Mouse (Mus musculus) 416B (cell line): ENCODE results near the gene Ren1.
"Not testable (repeated sequence)": the region's sequence is repeated elsewhere in the genome, so short reads cannot be mapped to it uniquely, and the experiment has no call there.

ENCODE experiments used
- DNase-seq: peaks from one replicate; pipeline ENCODE4 v3.0.0; 2011; ENCODE audit warnings: low read depth

Gene Ren1

DNA sequence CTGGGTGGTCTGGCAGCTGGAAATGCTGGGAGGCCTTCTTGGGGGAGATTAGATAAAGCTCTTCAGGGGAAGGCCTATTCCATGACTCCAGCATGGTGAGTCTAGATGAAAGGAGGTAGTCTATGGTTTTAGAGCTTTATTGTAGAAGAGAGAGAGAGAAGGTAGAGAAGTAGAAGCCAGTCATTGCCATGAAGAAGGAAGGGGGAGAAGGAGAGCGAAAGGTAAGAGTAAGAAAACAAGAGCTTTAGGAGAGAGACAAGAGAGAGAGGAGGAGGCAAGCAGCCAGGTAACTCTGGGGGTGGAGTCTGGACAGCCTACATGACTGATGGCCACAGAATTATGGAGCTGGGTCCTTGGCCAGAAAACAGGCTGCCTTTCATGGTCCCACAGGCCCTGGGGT, at the start of gene Ren1:
Ren1 (plus strand) TSS at position 301 of the 400 bp plus-strand sequence.
- no peak for DNase-seq

DNA sequence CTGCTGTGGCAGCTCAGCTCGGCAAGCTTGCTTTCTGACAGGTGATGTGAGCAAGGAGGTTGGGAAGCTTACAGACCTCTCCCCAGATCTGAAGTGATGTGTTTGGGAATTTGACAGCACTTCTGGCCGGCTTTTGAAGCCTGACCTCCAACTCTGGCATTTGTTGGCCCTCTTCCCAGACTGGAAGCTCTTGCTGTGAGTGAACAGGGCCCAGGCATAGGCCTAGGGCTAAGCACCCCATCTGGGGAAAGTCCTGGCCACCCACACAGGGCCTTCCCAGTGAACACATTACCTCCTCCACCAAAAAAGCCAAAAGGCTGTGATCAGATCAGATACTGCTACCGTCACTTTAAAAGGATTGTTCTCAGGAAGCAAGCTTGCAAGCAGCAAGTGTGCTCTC, 47.8 kb upstream of the Ren1 start:
- no peak for DNase-seq

DNA sequence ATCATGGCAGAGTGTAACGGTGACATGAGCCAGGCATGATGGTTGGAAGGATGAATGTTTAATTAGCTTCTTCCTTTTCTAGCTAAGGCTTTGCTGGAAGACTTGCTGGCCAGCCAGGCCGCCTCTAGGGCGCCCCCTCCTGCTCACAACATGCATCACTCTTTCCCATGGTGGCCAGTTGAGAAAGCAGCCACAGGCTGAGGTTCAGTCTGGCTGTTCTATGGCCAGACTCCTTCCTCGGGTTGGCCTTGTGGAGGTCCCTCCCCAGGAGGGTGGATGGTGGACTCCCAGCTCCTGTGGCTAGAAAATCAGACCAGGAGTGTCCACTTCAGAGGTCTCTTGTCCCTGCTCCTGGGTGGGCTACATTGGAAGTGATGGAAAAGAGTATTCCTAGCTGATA, 43.5 kb upstream of the Ren1 start:
- DNase-seq: peak; percentile 54

DNA sequence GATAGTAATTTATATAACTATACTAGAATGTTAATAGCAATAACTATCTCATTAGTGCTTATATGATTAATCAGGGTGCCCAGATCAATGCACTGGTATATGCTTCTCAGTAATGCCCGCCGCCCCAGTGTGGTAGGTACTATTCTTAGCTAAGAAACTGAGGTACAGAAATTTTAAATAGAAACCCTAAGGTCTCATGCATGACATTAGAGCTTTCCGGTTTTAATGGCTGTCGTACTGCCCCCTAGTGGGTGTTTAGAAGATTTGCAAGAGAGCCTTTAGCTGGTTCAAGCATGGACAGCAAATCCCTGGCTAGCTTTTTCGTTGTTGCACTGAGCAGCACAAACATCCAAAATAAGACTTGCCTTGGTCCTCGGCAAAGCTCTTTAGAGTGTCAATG, 43.0 kb upstream of the Ren1 start:
- peak; percentile 66 for DNase-seq

DNA sequence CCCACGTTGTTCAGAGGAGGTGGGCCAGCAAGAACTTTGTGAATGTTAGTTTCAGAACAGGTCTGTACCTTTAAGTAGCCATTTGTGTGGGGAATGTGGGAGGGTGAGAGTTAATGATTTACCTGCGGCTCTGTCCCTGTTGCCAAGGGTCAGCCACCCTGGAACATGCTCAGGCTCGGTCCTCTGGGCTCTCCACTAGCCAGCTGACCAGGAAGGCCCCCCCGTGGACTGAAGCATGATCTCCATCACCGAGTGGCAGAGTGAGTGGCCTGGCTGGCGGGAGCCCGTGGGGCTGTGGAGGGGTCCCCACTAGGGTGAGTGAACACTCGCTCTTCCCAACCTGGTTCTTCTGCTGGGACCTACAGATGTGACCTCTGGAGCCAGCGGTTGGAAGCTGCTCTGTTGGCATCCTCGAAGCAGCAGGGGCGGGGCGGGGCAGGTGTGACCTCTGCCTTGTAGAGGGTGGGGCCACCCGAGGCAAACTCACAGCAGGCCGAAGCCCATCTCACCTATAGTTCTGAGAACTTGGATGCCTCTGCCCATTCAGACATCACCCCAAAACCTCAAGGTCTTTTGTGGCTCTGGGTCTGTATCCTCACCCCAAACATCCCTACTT, 40.5 kb upstream of the Ren1 start, which contains the start of gene Golt1a:
Golt1a (plus strand) TSS at position 149 of the 616 bp plus-strand sequence.
- no peak for DNase-seq

DNA sequence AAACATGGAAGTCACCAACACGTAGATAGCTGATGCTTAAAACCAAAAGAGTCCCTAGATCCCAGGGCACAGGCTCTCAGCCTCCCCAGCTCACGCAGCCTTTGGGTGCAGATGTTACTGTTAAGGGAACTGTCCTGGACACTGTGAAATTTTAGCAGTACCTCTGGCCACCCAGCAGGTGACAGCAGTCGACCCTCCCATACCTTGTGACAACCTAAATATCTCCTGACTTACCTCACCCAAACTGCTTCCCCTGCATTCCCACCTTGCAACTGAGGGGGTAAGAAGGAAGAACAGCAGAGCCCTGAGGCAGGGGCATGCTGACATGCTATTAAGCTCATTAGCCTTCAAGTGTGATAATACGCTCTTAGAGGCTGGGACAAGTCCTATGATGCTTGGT, 39.1 kb upstream of the Ren1 start:
- peak; percentile 11 for DNase-seq

DNA sequence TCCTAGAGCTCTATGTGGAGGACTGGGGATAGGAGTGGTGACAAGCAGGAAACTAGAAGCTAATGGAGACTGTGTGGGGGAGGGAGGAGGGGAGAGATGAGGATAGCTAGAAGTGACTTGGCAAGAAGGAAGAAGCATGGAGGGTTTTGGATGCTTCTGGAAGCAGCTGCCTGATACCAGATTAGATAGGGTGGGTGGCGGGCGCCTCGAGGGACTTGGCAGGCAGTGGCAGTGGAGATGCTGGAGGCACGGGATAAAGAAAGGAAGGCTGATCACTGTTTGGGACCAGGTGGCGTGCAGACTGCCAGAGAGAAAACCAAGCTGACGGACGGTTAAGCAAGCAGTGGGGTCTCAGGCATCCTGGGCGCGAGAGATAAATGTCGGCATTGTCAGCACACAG, 38.4 kb upstream of the Ren1 start:
- DNase-seq: no peak

DNA sequence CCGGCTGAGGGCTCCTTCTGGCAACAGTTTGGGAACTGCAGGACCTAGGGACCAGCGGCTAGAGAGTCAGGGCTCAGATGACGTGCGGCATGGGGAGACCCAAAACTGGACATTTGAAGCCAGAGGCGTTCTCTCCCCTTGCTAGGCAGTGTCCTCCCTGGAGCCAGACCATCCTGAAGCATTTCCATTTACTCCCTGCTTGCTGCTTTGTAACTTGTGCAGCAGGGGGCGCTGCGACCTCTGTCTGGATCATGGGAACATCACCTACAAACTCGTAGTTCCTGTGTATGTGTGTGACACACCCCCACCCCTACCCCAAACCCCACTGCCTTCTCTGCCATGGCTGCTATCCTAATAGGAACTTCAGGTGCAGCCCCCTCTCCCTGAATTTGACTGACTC, 35.9 kb upstream of the Ren1 start:
- peak; percentile 48 for DNase-seq

DNA sequence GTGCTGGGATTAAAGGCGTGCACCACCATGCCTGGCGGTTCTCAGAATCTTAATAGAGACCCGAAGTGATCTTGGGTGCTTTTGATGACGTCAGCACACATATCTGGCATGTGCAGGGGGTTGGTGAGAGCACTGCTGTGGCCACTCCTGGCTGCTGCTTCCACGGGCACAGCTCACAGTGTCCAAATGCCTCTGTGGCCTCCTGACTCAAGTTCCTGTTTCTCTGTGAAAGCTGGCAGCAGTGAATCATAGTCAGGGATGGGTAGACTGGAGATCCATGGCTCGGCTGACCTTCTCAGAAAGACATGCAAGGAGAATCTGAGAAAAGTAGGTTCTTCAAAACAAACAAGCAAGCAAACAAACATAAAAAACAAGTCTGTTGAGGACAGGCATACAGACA, 34.5 kb upstream of the Ren1 start:
- DNase-seq: peak; percentile 17

DNA sequence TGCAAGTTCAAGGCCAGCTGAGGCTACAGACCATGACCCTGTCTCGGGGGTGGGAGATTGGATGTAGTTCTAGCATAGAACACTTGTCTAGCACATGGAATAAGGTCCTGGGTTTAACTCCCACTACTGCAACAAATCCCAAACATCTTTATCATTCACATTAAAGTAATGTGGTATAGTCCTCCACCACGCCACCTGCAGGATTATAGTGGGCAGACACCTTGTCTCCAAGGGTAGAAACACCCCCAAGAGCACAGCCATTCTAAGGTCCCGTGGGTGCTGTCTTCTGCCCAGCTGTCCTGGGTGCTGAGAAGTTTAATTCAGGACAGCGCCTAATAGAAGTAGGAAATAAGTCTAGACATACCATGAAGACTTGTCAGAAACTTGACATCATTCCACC, 33.7 kb upstream of the Ren1 start:
- no peak for DNase-seq

DNA sequence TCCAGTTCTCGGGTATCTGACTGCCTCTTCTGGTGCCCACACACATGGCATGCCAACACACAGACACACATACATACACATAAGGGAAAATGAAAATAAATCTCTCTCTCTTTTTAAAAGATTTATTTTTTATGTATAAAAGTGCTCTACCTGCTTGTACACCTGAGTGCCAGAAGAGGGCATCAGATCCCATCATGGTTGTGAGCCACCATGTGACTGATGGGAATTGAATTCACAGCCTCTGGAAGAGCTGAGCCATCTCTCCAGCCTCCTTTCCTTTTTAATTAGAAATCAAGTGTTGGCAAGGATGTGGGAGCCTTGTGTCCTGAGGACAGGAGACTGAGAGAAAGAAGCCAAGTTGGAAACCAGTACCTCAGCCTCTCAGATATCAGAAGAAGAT, 33.2 kb upstream of the Ren1 start:
- DNase-seq: peak; percentile 8

DNA sequence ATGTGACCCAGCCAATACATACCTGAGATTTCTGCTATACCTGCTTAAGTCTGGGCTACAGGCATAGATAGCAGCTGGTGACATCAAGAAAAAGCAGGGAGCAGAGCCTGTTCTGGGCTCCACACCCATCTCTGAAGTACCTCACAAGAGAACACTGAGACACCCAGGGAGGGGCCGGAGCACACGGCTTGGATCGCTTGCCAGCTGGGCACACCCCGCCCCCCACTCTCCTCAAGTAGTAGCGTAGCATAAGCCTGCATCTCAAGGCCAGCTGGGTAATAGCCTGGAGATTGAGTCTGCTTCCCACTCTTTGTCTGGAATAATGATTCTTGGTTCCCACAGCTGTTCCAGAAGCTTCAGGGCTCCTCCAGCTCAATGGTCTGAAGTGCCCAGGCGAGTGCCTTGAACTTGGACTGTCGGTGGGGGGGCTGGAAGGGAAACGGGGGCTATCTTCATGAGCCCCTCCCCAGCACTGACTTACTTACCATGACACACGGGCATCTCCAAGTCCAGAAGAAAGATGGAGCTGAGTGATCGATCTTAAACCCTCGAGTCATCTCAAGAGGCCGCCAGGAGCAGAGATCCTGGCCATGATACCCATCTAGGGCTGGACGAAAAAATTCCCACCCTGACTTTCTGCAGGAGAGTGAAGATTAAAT, 28.9 kb upstream of the Ren1 start, which contains the start of gene Kiss1:
Kiss1 (plus strand) TSS at position 609 of the 659 bp plus-strand sequence.
- no peak for DNase-seq

DNA sequence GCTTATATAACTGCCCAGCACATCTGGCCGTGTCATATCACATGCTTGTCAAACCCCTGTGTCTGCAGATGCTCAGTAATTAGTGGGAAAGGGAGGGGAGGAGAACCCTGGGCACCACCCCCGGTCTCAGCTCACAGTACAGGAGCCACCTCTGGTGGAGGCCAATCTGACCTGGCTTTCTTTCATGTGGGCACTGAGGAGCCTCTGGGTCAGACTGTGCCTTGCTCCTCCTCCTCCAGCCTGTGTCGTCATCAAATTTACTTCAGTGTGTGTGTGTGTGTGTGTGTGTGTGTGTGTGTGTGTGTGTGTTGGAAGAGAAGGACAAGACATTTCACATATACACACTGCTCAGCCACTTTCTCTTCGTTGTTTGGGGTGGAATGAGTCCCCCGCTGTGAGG, 27.0 kb upstream of the Ren1 start:
- no peak for DNase-seq

DNA sequence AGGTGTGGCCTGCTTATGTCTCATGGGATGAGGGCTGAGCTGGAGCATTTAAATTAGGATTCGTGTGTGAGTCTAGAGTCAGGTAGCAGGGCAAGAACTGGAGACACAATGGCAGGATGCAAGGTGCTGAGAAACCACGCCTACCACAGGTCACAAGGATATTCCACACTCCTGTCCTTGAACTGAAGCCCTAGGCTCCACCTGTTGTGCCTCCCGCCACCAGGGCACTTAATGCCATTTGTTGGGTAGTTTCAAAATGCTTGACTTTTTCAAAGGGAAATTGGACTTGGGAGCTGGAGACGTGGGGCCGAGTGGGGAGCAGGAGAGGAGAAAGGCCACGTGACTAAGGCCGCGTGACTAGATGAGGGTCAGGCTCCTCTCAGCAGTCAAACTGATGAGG, 24.4 kb upstream of the Ren1 start:
- no peak for DNase-seq

DNA sequence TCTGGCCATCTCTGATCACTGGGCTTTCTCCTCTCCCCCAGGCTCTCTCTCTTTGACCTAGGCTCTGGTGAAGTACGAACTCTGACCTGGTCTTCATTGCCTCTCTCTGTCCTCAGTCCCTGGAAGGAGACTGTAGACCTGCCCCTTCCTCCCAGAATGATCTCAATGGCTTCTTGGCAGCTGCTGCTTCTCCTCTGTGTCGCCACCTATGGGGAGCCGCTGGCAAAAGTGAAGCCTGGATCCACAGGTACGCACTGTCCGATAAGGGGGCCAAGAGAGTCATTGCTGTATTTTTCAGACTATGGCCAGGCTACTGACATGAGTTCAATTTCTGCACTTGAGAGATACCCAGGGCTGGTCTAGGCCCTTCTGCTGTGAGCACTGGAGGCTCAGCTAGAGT, 23.2 kb upstream of the Ren1 start:
- DNase-seq: no peak

DNA sequence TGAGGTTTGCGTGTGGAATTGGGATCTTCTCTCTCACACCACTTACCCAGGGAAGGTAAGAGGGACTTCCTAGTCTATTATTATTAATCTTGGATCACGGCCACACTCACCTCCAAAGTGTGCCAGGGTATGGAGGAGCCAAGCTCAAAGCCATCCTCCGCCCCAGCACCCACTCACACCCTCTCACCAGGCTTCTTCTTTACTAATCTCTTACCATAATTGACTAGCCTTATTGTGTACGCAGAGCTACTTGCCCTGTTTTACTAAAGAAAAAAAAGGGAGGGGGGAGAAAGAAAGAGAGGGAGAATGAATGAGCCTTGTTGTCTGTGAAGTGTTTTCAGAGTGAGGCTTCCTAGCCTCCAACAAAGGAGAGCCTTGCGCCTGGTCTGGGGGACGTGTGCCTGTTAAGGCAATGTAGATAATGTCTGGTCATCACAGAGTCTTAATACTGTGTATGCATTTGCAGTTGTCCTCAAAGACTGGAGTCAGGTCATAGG, 22.0 kb upstream of the Ren1 start:
- DNase-seq: no peak

DNA sequence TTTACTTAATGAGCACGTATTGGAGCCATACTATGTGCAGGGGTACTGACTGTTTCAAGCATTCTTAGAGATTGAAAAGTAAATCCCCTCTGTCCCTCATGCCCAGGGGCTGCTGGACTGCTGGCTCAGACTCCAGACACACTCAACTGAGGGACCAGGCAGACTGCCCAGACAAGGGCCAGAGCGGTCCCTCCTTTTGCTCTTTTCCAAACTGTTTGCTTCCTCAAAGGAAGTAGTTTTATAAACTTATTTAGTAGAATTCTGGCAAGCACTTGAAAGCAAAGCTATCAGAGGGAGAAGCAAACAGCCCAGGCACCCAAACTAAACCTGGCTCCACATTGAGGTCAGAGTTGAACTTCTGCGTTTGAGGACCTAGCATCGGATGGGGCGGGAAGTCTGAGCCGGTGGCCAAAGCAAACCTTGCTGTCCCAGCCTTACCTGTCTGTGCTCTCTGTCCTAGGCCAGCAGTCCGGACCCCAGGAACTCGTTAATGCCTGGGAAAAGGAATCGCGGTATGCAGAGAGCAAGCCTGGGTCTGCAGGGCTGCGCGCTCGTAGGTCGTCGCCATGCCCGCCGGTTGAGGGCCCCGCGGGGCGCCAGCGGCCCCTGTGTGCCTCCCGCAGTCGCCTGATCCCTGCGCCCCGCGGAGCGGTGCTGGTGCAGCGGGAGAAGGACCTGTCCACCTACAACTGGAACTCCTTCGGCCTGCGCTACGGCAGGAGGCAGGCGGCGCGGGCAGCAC, 21.2 kb upstream of the Ren1 start:
- no peak for DNase-seq

DNA sequence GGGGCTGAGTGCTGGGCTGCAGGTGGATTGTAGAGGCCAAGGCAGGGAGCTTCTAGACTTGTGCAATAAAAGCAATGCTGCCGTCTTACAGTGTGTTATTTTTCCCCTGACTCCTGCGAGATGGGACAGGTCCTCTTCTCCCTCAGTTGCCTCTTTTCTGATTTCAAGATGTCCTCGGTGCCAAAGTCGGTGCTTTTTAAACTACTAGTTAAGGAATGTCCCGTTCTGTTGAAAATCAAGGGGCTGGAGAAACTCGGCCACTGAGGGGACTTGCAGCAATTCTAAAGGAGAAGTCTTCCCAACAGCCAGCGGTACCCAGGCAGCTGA, 20.7 kb upstream of the Ren1 start:
- DNase-seq: no peak

DNA sequence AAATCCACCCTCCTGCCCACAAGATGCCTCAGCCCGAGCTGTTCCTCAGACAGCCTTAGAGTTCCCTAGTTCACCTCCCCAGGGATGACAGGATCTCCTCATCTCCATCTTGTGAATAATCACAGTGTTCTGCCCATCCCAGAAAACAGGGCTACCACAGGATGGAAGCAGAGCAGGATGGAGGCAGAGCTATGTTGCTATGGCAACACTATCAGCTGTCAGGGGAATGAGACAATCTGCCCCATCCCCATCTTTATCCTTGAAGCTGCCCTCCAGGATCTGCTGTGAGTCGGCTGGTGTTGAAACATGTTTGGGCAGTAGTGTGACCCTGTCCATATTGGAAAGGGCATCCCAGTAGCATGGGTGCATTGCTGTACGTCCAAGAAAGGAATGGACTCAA, 19.2 kb upstream of the Ren1 start:
- DNase-seq: no peak

DNA sequence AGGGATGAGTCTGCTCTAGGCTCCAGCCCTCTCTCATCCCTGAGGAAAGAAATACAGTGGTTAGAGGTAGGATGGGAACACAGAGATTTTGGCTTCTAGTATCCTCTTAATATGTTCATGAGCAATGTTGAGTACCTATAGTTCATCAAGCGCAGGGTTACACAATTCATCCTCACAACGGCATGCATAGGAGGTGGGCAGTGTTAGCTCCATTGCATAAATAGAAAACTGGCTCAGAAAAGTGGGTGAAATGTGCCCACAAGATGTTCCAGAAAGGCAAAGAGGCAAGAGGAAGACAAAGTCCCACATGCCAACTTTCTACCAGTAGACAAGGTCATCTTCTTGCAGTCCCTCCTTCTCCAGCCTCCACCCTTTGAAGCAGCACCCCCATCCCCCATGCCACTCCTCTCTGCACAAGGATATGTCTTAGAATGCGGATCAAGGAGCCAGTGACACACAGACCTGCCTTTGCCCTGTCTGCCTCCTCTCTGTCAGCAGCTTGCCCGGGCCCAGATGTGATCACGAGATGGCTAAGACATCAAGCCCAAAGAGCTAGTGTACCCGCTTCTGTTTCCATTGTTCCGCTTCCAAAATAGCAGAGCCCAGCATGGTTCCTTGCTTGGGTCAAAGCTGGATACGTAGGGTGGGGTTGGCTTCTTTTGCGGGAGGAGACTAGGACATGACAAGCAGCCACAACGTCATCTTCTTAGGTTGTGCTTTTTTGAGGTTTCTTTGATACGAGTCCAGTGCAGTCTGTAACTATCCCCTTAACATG, 17.5 kb upstream of the Ren1 start:
- DNase-seq: no peak

DNA sequence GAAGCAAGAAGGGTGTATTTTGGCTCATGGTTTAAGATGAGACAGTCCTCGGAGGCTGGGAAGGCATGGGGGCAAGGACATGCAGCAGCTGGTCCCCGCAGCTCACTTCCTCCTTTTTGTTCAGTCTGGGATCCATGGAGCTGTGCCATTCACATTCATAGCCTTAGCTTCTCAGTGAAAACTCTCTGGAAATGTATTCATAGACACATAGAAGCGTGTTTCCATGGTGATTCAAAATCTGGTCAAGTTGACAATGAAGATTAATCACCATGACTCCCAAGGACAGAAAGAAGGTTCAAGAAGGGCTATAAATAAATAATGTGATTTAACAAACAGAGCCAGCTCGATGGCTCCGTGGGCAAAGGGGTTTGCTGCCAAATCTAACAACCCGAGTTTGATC, 16.4 kb upstream of the Ren1 start:
- no peak for DNase-seq

DNA sequence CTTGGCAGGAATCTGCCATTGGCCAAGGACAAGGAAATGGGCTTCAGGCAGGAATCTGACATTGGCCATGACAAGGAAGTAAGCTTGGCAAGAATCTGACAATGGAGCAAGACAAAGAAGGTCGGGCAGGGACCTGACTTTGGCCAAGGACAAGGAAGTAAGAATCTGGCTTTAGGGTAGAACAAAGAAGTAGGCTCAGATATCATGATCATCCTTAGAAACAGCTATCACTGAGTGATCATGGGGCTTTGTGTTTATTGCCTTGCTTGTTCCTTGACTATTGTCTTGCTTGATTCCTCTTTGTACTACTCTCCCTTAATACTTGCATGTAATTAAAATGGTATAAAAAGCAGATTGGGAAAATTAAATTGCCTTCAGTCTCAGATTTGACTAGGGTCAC, 9.9 kb upstream of the Ren1 start:
- not testable (repeated sequence) for DNase-seq

DNA sequence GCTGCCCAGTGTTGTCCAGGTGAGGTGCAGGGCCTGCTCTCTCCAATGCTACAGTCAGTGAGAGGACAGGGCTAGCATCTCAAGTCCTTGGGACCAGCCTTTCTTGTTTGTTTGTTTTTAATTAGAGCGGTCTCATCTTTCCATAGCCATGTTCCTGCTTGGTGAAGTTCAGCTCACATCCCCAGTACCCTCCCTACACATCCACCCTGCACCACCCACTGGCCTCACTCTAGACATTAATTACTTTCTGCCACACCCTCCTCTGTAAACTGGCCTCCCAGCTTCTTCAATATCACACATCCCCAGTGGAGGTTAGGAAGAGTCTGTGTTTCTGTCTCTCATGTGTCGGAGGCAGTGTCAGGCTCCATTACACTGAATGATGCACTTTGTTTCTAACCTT, 6.0 kb upstream of the Ren1 start:
- no peak for DNase-seq
